Mouse (Mus musculus) heart, embryonic 16.5 days (tissue): ENCODE measurements around the gene Gpr84. TPM values are rescaled to one million over a fixed set of nuclear protein-coding genes. Genes with fewer than 3 reads are reported as not detected.

Source experiments
- ATAC-seq: fragments of 200-750 bp; cut with Nextera tagmentation; replicated peaks from 2 replicates; pipeline ENCODE4 v1.8.0; 2017; ENCODE audit warnings: moderate number of reproducible peaks; ENCODE audit not compliant: insufficient read depth, low FRiP score; ENCODE audit errors: extremely low read depth
- H3K27ac ChIP-seq: fragments of 300-500 bp; sonication (generic); 2 replicates; pipeline ENCODE4 v1.5.1; 2014; ENCODE audit warnings: mild to moderate bottlenecking, low read length, control low read depth, moderate library complexity
- H3K27me3 ChIP-seq: fragments of 300-500 bp; sonication (generic); 2 replicates; pipeline ENCODE4 v1.6.1; 2014; ENCODE audit warnings: low read length, mixed read lengths; ENCODE audit not compliant: control insufficient read depth, insufficient read depth
- H3K36me3 ChIP-seq: fragments of 300-500 bp; sonication (generic); 2 replicates; pipeline ENCODE4 v1.6.1; 2014; ENCODE audit not compliant: control insufficient read depth, insufficient read depth
- H3K4me1 ChIP-seq: fragments of 300-500 bp; sonication (generic); 2 replicates; pipeline ENCODE4 v1.6.1; 2014; ENCODE audit warnings: low read length, mixed read lengths; ENCODE audit not compliant: control insufficient read depth, insufficient read depth
- H3K4me2 ChIP-seq: fragments of 300-500 bp; sonication (generic); 2 replicates; pipeline ENCODE4 v1.6.1; 2014; ENCODE audit warnings: low read depth, mild to moderate bottlenecking, control low read depth, low read length
- H3K4me3 ChIP-seq: fragments of 300-500 bp; sonication (generic); 2 replicates; pipeline ENCODE4 v1.5.1; 2014; ENCODE audit warnings: mild to moderate bottlenecking, control low read depth, low read length
- H3K9ac ChIP-seq: fragments of 300-500 bp; sonication (generic); 2 replicates; pipeline ENCODE4 v1.6.1; 2014; ENCODE audit warnings: low read length, control low read depth
- H3K9me3 ChIP-seq: fragments of 300-500 bp; sonication (generic); replicated peaks from 2 replicates; pipeline ENCODE4 v1.6.1; 2016; ENCODE audit warnings: low read length; ENCODE audit not compliant: control insufficient read depth
- WGBS: fragments of 180-500 bp; shearing (Covaris S2); extraction: QIAGEN DNeasy Blood & Tissue Kit; methylation state at CpG from one replicate; pipeline ENCODE4 v1.1.7; 2014; 5-methylcytosine and 5-hydroxymethylcytosine counted together
- polyA plus RNA-seq: library from polyadenylated mRNA; unstranded; fragments of >200 nt; fragmentation: Nextera tagmentation; extraction: Ambion mirVana; gene quantifications from 2 replicates; pipeline ENCODE4 v1.2.1, GENCODE M21; 2015

Gpr84 gene
- polyA plus RNA-seq, 1 experiment from 2014 or later = not detected

GRCm38 (mm10) chr15:103353511-103354256, 43.3 kb upstream of the Gpr84 start:
- no peaks in the 10 kb centered on the region for H3K27me3 ChIP-seq
- H3K9ac ChIP-seq = 0 out of 2 replicates have a peak overlapping the region, but pooled peaks have one; percentile 43
- H3K4me3 ChIP-seq = no peak overlapping the region
- H3K9me3 ChIP-seq = no peaks in the 10 kb centered on the region
- H3K27ac ChIP-seq = 0 out of 2 replicates have a peak overlapping the region, but pooled peaks have one; percentile 28
- ATAC-seq = no peak
- H3K36me3 ChIP-seq = peaks cover 64% of the 10 kb centered on the region
- 89% methylated on average over 11 of the region's 11 CpGs for WGBS
- H3K4me2 ChIP-seq = no peak overlapping the region
- H3K4me1 ChIP-seq = peaks cover 41% of the 10 kb centered on the region

GRCm38 (mm10) chr15:103352856-103353255, 42.4 kb upstream of the Gpr84 start:
- Histone ChIP-seq H3K4me2 (no peak overlapping the region), H3K27me3 (no peaks in the 10 kb centered on the region), H3K4me3 (no peak overlapping the region), H3K27ac (0 out of 2 replicates have a peak overlapping the region, but pooled peaks have one; percentile 28), H3K4me1 (peaks cover 32% of the 10 kb centered on the region), H3K36me3 (peaks cover 71% of the 10 kb centered on the region), H3K9me3 (no peaks in the 10 kb centered on the region), H3K9ac (no peak overlapping the region)
- no peak; the same call in 1 of the 2 replicates for ATAC-seq
- 38% methylated on average over 4 of the region's 4 CpGs for WGBS

GRCm38 (mm10) chr15:103347275-103347684, 36.9 kb upstream of the Gpr84 start:
- Histone ChIP-seq H3K27ac (no peak overlapping the region), H3K4me1 (peaks cover 6% of the 10 kb centered on the region), H3K9ac (no peak overlapping the region), H3K4me3 (no peak overlapping the region), H3K4me2 (no peak overlapping the region), H3K36me3 (peaks cover 68% of the 10 kb centered on the region), H3K9me3 (no peaks in the 10 kb centered on the region), H3K27me3 (no peaks in the 10 kb centered on the region)
- 2% methylated on average over 2 of the region's 2 CpGs for WGBS
- no peak; the same call in 1 of the 2 replicates for ATAC-seq

GRCm38 (mm10) chr15:103345789-103346188, 35.4 kb upstream of the Gpr84 start:
- H3K9ac ChIP-seq = no peak overlapping the region
- H3K27me3 ChIP-seq = peaks cover 11% of the 10 kb centered on the region
- no peaks in the 10 kb centered on the region for H3K9me3 ChIP-seq
- no peak overlapping the region for H3K4me3 ChIP-seq
- H3K4me2 ChIP-seq = no peak overlapping the region
- H3K36me3 ChIP-seq = peaks cover 57% of the 10 kb centered on the region
- peaks cover 12% of the 10 kb centered on the region for H3K4me1 ChIP-seq
- no peak overlapping the region for H3K27ac ChIP-seq
- ATAC-seq = no peak
- 86% methylated on average over 6 of the region's 6 CpGs for WGBS

- Histone ChIP-seq H3K27me3 (peaks cover 26% of the 10 kb centered on the region), H3K4me1 (peaks cover 19% of the 10 kb centered on the region), H3K4me2 (no peak overlapping the region), H3K4me3 (no peak overlapping the region), H3K27ac (no peak overlapping the region), H3K36me3 (peaks cover 35% of the 10 kb centered on the region), H3K9me3 (no peaks in the 10 kb centered on the region), H3K9ac (no peak overlapping the region)
- no peak for ATAC-seq
Observed at GRCm38 (mm10) chr15:103343556-103343955, 33.1 kb upstream of the Gpr84 start.

GRCm38 (mm10) chr15:103343008-103343407, 32.6 kb upstream of the Gpr84 start:
- peaks cover 30% of the 10 kb centered on the region for H3K27me3 ChIP-seq
- peaks cover 31% of the 10 kb centered on the region for H3K36me3 ChIP-seq
- H3K9me3 ChIP-seq = no peaks in the 10 kb centered on the region
- no peak for ATAC-seq
- H3K9ac ChIP-seq = no peak overlapping the region
- H3K4me2 ChIP-seq = no peak overlapping the region
- peaks cover 19% of the 10 kb centered on the region for H3K4me1 ChIP-seq
- H3K27ac ChIP-seq = 0 out of 2 replicates have a peak overlapping the region, but pooled peaks have one; percentile 12
- WGBS = 66% methylated on average over 2 of the region's 3 CpGs
- H3K4me3 ChIP-seq = no peak overlapping the region

- H3K4me1 ChIP-seq = peaks cover 19% of the 10 kb centered on the region
- 18% methylated on average over 4 of the region's 4 CpGs for whole genome bisulfite sequencing
- ATAC-seq = no peak
- peaks cover 25% of the 10 kb centered on the region for H3K36me3 ChIP-seq
- H3K27me3 ChIP-seq = peaks cover 32% of the 10 kb centered on the region
- H3K4me3 ChIP-seq = no peak overlapping the region
- 0 out of 2 replicates have a peak overlapping the region, but pooled peaks have one; percentile 12 for H3K27ac ChIP-seq
- H3K9ac ChIP-seq = no peak overlapping the region
- H3K9me3 ChIP-seq = no peaks in the 10 kb centered on the region
- no peak overlapping the region for H3K4me2 ChIP-seq
Observed at GRCm38 (mm10) chr15:103342415-103342814, 32.0 kb upstream of the Gpr84 start.

- no peak overlapping the region for H3K9ac ChIP-seq
- peaks cover 35% of the 10 kb centered on the region for H3K27me3 ChIP-seq
- no peak overlapping the region for H3K27ac ChIP-seq
Observed at GRCm38 (mm10) chr15:103341547-103341946, 31.1 kb upstream of the Gpr84 start.

GRCm38 (mm10) chr15:103340786-103341185, 30.4 kb upstream of the Gpr84 start:
- Histone ChIP-seq H3K4me3 (peak overlapping the region; percentile 64; the same call in 1 of the 2 replicates), H3K36me3 (peaks cover 14% of the 10 kb centered on the region), H3K9me3 (no peaks in the 10 kb centered on the region), H3K27ac (no peak overlapping the region), H3K4me1 (peaks cover 19% of the 10 kb centered on the region), H3K27me3 (peaks cover 35% of the 10 kb centered on the region), H3K9ac (no peak overlapping the region), H3K4me2 (0 out of 2 replicates have a peak overlapping the region, but pooled peaks have one; percentile 75)
- ATAC-seq = no peak
- 25% methylated on average over 4 of the region's 4 CpGs for WGBS

More at GRCm38 (mm10) chr15:103341547-103341946, 31.1 kb upstream of the Gpr84 start:
- Histone ChIP-seq H3K36me3 (peaks cover 22% of the 10 kb centered on the region), H3K9me3 (no peaks in the 10 kb centered on the region), H3K4me1 (peaks cover 19% of the 10 kb centered on the region), H3K4me2 (no peak overlapping the region), H3K4me3 (no peak overlapping the region)
- no peak for ATAC-seq
- 63% methylated on average over 8 of the region's 8 CpGs for WGBS
